Mouse (Mus musculus): Measurements from ENCODE around the gene Rem2.

DNA sequence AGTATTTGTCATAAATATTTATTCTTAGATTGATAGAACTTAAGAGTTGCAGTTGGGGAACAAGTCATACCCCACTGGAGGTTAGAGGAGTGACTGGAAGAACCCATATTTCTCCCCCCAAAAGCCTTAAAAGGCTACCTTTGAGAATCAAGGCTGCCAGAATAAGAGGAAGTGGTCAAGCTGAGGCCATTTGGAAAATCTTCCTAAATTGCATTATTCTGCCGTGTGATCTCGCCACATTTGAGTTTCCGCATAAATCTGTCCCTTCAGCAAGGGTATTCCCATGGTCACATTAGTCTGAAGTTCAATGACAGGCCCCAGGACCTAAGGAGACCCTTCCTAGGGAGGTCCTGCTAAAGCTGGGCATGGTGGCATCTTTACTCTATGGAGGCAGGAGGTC, 33.4 kb upstream of the Rem2 start:
- TF ChIP-seq EP300 (optimal IDR thresholded peaks at IDR 0.05) (no peak), CTCF (IDR thresholded peaks at IDR 0.05; ENCODE audit: low read depth) (no peak)
